ENCODE assay signal across 10 mouse cellular contexts in genomic region chr4:116143317-116143811, GRCm38 (mm10). TPM values are rescaled to one million over a fixed set of nuclear protein-coding genes. Genes with fewer than 3 reads are reported as not detected.
DNase-seq lines count a peak whose midpoint lies in the region; ATAC-seq and TF ChIP-seq lines count a peak whose summit lies in the region.
"Had no signal": no experiment of that assay in that cellular context is flagged by ENCODE, and none has a peak within 500 bp of the region (broad histone marks: within the 10 kb centered on the region; RNA-seq: fewer than 3 reads in every experiment).

No protein-coding gene starts in this region.

- peaks cover 6% of the 10 kb centered on the region; the same call in 1 of the 2 replicates for H3K27me3 ChIP-seq in embryonic facial prominence, embryonic 13.5 days
- H3K27me3 ChIP-seq in midbrain, embryonic 13.5 days: peaks cover 13% of the 10 kb centered on the region

- peak overlapping the region; percentile 89 for H3K27ac ChIP-seq in left cerebral cortex, adult 2 months
- no peak overlapping the region for H3K27ac ChIP-seq in embryonic facial prominence, embryonic 13.5 days
- H3K27ac ChIP-seq in midbrain, embryonic 13.5 days: no peak overlapping the region

- H3K9me3 ChIP-seq in embryonic facial prominence, embryonic 13.5 days: no peaks in the 10 kb centered on the region
- H3K9me3 ChIP-seq in midbrain, embryonic 13.5 days: no peaks in the 10 kb centered on the region

- intact Hi-C loops in left cerebral cortex, adult 2 months (cut with DNase I): loop anchor here (10.0 kb wide), 1 partner anchor 851 kb away; the partner anchor contains the start of genes Hectd3 and Urod
- intact Hi-C loops in heart, postnatal 14 days (cut with DNase I): no loop called here
- intact Hi-C loops in left cerebral cortex, postnatal 36 days (cut with DNase I): no loop called here

- peaks cover 14% of the 10 kb centered on the region for H3K4me1 ChIP-seq in embryonic facial prominence, embryonic 13.5 days
- H3K4me1 ChIP-seq in midbrain, embryonic 13.5 days (replicated peaks): peaks cover 17% of the 10 kb centered on the region

- H3K36me3 ChIP-seq in embryonic facial prominence, embryonic 13.5 days: no peaks in the 10 kb centered on the region
- H3K36me3 ChIP-seq in midbrain, embryonic 13.5 days: no peaks in the 10 kb centered on the region

- no peak; the same call in 1 of the 2 replicates for TF ChIP-seq CTCF in left cerebral cortex, adult 2 months (IDR thresholded peaks at IDR 0.05)

- ATAC-seq in embryonic facial prominence, embryonic 13.5 days (ENCODE audit: insufficient number of reproducible peaks, insufficient read depth, low FRiP score, low TSS enrichment, low read depth): no peak
- no peak for ATAC-seq in midbrain, embryonic 13.5 days

- no peak for DNase-seq in left cerebral cortex, adult 2 months (ENCODE audit: extremely low spot score in 1 of 2, low spot score in 2 of 2)
- no peak for DNase-seq in left cerebral cortex, adult 11 months (ENCODE audit: low spot score)
- DNase-seq in heart, postnatal 14 days: peak; percentile 18 to 23
- DNase-seq in kidney, postnatal 4 days: peak; percentile 36 to 54
- no peak for DNase-seq in left cerebral cortex, postnatal 36 days (ENCODE audit: low spot score in 2 of 2)
- no peak for DNase-seq in layer of hippocampus, adult 9-10 months (ENCODE audit: low spot score)

- 7% methylated on average over 7 of the region's 7 CpGs for WGBS in embryonic facial prominence, embryonic 13.5 days
- WGBS in midbrain, embryonic 13.5 days: 16% methylated on average over 7 of the region's 7 CpGs

- H3K4me3 ChIP-seq in left cerebral cortex, adult 2 months: peak overlapping the region; percentile 67
- H3K4me3 ChIP-seq in embryonic facial prominence, embryonic 13.5 days: peak overlapping the region; percentile 71
- peak overlapping the region; percentile 61 for H3K4me3 ChIP-seq in midbrain, embryonic 13.5 days (replicated peaks)

- H3K4me2 ChIP-seq in embryonic facial prominence, embryonic 13.5 days: peak overlapping the region; percentile 91
- H3K4me2 ChIP-seq in midbrain, embryonic 13.5 days (replicated peaks): peak overlapping the region; percentile 94

- peak overlapping the region; percentile 83 for H3K9ac ChIP-seq in embryonic facial prominence, embryonic 13.5 days
- 0 out of 2 replicates have a peak overlapping the region, but pooled peaks have one; percentile 78 for H3K9ac ChIP-seq in midbrain, embryonic 13.5 days (replicated peaks)

RNA-seq across cellular contexts. Expression of gene Lurap1, which starts 7.8 kb away (rescaled TPM):
- 10 to 100 TPM; 28.4 to 31.2 TPM for total RNA-seq in left cerebral cortex, adult 2 months (2021)
- polyA plus RNA-seq in embryonic facial prominence, embryonic 13.5 days (2015; fragmentation: Nextera tagmentation; extraction: Ambion mirVana): 2.7 and 3.1 TPM in 2 replicates
- total RNA-seq in heart, postnatal 14 days (2021): 1 to 10 TPM; 3.7 to 5.5 TPM
- polyA plus RNA-seq in midbrain, embryonic 13.5 days (2015; fragmentation: Nextera tagmentation; extraction: Ambion mirVana): 1.5 and 2.2 TPM in 2 replicates
- total RNA-seq in left cerebral cortex, postnatal 36 days (2021): 10 to 100 TPM; 27.2 to 35.8 TPM

RNA-seq across cellular contexts. Expression of gene Pomgnt1, which starts 19.7 kb away (rescaled TPM):
- total RNA-seq in left cerebral cortex, adult 2 months (2021): 10 to 100 TPM; 80.2 to 85.6 TPM
- 64.4 and 65.3 TPM in 2 replicates for polyA plus RNA-seq in embryonic facial prominence, embryonic 13.5 days (2015; fragmentation: Nextera tagmentation; extraction: Ambion mirVana)
- 10 to 100 TPM; 69.3 to 74.1 TPM for total RNA-seq in heart, postnatal 14 days (2021)
- polyA plus RNA-seq in midbrain, embryonic 13.5 days (2015; fragmentation: Nextera tagmentation; extraction: Ambion mirVana): 51.8 and 56.9 TPM in 2 replicates
- total RNA-seq in left cerebral cortex, postnatal 36 days (2021): 10 to 100 TPM; 80.5 to 84.2 TPM

RNA-seq across cellular contexts. Expression of gene Rad54l, which starts 19.9 kb away (rescaled TPM):
- total RNA-seq in left cerebral cortex, adult 2 months (2021): under 1 TPM; 0.77 to 0.89 TPM
- 33.6 and 37.6 TPM in 2 replicates for polyA plus RNA-seq in embryonic facial prominence, embryonic 13.5 days (2015; fragmentation: Nextera tagmentation; extraction: Ambion mirVana)
- 1 to 10 TPM in 1 of 2 experiments, under 1 TPM in 1; 0.81 to 1.5 TPM for total RNA-seq in heart, postnatal 14 days (2021)
- 18.8 and 19.4 TPM in 2 replicates for polyA plus RNA-seq in midbrain, embryonic 13.5 days (2015; fragmentation: Nextera tagmentation; extraction: Ambion mirVana)
- total RNA-seq in left cerebral cortex, postnatal 36 days (2021): under 1 TPM; 0.43 to 0.74 TPM

RNA-seq across cellular contexts. Expression of gene Tspan1, which starts 24.0 kb away (rescaled TPM):
- not detected for total RNA-seq in left cerebral cortex, adult 2 months (2021)
- polyA plus RNA-seq in embryonic facial prominence, embryonic 13.5 days (2015; fragmentation: Nextera tagmentation; extraction: Ambion mirVana): 0.98 and 1.0 TPM in 2 replicates
- under 1 TPM in 1 of 2 experiments, not detected in 1; 0.36 TPM for total RNA-seq in heart, postnatal 14 days (2021)
- 0.11 TPM in 1 of 2 replicates, not detected in the other for polyA plus RNA-seq in midbrain, embryonic 13.5 days (2015; fragmentation: Nextera tagmentation; extraction: Ambion mirVana)
- under 1 TPM in 1 of 2 experiments, not detected in 1; 0.59 TPM for total RNA-seq in left cerebral cortex, postnatal 36 days (2021)

RNA-seq across cellular contexts. Expression of gene 1700042G07Rik, which starts 29.8 kb away (rescaled TPM):
- not detected for total RNA-seq in left cerebral cortex, adult 2 months (2021)
- not detected in 2 replicates for polyA plus RNA-seq in embryonic facial prominence, embryonic 13.5 days (2015; fragmentation: Nextera tagmentation; extraction: Ambion mirVana)
- not detected for total RNA-seq in heart, postnatal 14 days (2021)
- not detected in 2 replicates for polyA plus RNA-seq in midbrain, embryonic 13.5 days (2015; fragmentation: Nextera tagmentation; extraction: Ambion mirVana)
- total RNA-seq in left cerebral cortex, postnatal 36 days (2021): not detected
- total RNA-seq: ES-E14; liver, adult 2 months had no signal
- polyA plus RNA-seq: liver, adult 2 months had no signal

Comparison
In these comparisons a context has a peak if more than half of its experiments do, and no peak if none do; other contexts are left out.
1. DNase-seq: peak in heart, postnatal 14 days (2 of 2) and kidney, postnatal 4 days (2 of 2); none in left cerebral cortex, adult 2 months (0 of 2), left cerebral cortex, adult 11 months (single experiment), left cerebral cortex, postnatal 36 days (0 of 2) and layer of hippocampus, adult 9-10 months (single experiment).
2. RNA of gene Lurap1, which starts 7.8 kb away (total RNA-seq): 27.2 to 35.8 TPM in left cerebral cortex, postnatal 36 days and 28.4 to 31.2 TPM in left cerebral cortex, adult 2 months; 3.7 to 5.5 TPM in heart, postnatal 14 days; every median in the first group is over 4 times any median in the second.
3. Peak in every context shown above with its lines, with median percentiles within 50 percentile points of each other: H3K4me3 ChIP-seq.